Mouse (Mus musculus): ENCODE data around the gene Unc5c. TPM values are rescaled to one million over a fixed set of nuclear protein-coding genes. Genes with fewer than 3 reads are reported as not detected.

The Unc5c gene
- polyA plus RNA-seq, 1 experiment from 2014 or later, result 4.4 TPM

DNA sequence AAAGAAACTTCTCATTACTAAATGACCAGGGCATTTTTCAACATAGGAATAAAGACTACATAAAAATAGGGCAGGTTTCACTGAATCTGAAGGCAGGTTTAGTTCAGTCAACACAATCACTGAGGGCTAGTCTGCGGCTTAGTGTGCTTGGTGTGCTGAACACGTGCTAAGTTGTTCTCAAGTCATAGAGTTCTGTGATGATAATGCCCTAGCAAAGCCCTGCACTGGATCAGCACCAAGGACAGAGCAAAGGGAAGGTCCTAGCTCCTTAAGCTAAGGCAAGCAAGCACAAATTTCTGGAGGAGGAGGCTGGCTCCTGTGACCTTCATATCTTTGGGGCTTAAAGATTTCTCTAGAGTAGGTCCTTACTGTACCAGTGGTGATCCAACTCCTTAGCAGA lies 346.3 kb downstream of the Unc5c start:
- 18% methylated on average over 2 of the region's 2 CpGs for WGBS
- Histone ChIP-seq H3K4me2 (ENCODE audit: low read length) (no peak overlapping the region), H3K4me1 (ENCODE audit: control insufficient read depth, insufficient read depth, low read length) (0 out of 2 replicates have a peak, but pooled peaks cover 3% of the 10 kb centered on the region), H3K9ac (ENCODE audit: low read length) (no peak overlapping the region), H3K27ac (ENCODE audit: low read depth, low read length) (no peak overlapping the region), H3K27me3 (replicated peaks; ENCODE audit: control insufficient read depth, insufficient read depth, low read length) (no peaks in the 10 kb centered on the region), H3K9me3 (replicated peaks; ENCODE audit: control insufficient read depth, low read length) (no peaks in the 10 kb centered on the region), H3K4me3 (ENCODE audit: low read depth, low read length) (no peak overlapping the region), H3K36me3 (ENCODE audit: control insufficient read depth, insufficient read depth, low read length) (no peaks in the 10 kb centered on the region)
- no peak for ATAC-seq
- DNase-seq (ENCODE audit: low spot score), result peak; percentile 61

DNA sequence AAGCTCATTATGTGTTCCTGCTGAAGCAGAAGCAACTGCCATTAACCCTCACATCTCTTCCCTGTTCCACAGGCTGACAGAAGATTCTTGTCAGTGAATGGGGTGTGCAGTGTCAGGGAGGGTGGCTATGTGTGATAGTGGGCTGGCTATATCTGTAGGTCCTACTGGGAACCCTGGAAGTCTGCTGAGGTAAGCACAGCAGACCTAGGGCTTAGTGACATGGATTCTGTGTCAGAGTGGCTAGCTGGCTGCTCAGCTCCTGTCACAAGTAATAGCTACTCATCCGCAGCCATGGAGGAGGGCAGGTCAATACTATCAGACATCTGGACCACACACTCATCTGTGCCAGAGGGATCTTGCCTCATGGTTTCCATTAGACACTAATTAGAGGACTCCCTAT lies 349.8 kb downstream of the Unc5c start:
- no peak for DNase-seq (ENCODE audit: low spot score)
- Histone ChIP-seq H3K27ac (ENCODE audit: low read depth, low read length) (no peak overlapping the region), H3K4me3 (ENCODE audit: low read depth, low read length) (no peak overlapping the region), H3K36me3 (ENCODE audit: control insufficient read depth, insufficient read depth, low read length) (no peaks in the 10 kb centered on the region), H3K9me3 (replicated peaks; ENCODE audit: control insufficient read depth, low read length) (no peaks in the 10 kb centered on the region), H3K27me3 (replicated peaks; ENCODE audit: control insufficient read depth, insufficient read depth, low read length) (no peaks in the 10 kb centered on the region), H3K9ac (ENCODE audit: low read length) (no peak overlapping the region), H3K4me1 (ENCODE audit: control insufficient read depth, insufficient read depth, low read length) (peaks cover 14% of the 10 kb centered on the region; the same call in 1 of the 2 replicates), H3K4me2 (ENCODE audit: low read length) (no peak overlapping the region)
- peak; percentile 24; the same call in 1 of the 2 replicates for ATAC-seq
- 60% methylated on average over 1 of the region's 1 CpGs for WGBS

- Histone ChIP-seq H3K4me1 (ENCODE audit: control insufficient read depth, insufficient read depth, low read length) (peaks cover 13% of the 10 kb centered on the region; the same call in 1 of the 2 replicates), H3K4me2 (ENCODE audit: low read length) (peak overlapping the region; percentile 40; the same call in 1 of the 2 replicates), H3K27me3 (replicated peaks; ENCODE audit: control insufficient read depth, insufficient read depth, low read length) (no peaks in the 10 kb centered on the region), H3K9me3 (replicated peaks; ENCODE audit: control insufficient read depth, low read length) (no peaks in the 10 kb centered on the region), H3K36me3 (ENCODE audit: control insufficient read depth, insufficient read depth, low read length) (no peaks in the 10 kb centered on the region), H3K9ac (ENCODE audit: low read length) (no peak overlapping the region), H3K4me3 (ENCODE audit: low read depth, low read length) (no peak overlapping the region), H3K27ac (ENCODE audit: low read depth, low read length) (no peak overlapping the region)
- WGBS, result 11% methylated on average over 3 of the region's 3 CpGs
- ATAC-seq (peak; percentile 35; the same call in 1 of the 2 replicates), DNase-seq (ENCODE audit: low spot score) (peak; percentile 45)
Measured at GRCm38 (mm10) chr3:141818615-141819312, 353.7 kb downstream of the Unc5c start.

GRCm38 (mm10) chr3:141819331-141819941 lies 354.4 kb downstream of the Unc5c start:
- H3K4me3 ChIP-seq (ENCODE audit: low read depth, low read length), result no peak overlapping the region

DNA sequence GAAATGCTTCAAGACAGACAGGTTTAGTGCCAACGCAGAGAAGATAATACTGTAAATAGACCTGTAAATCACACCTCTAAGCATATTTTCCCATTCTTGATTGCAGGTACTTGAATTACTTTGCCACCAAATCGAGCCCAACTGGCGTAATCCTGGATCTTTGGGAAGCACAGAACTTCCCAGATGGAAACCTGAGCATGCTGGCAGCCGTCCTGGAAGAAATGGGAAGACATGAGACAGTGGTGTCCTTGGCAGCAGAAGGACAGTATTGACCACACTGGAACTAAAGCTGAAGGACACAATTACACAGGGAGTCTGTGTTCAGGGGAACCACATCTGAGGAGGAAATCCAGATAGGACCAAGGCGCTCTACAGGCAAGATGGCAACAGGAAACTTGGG lies 363.3 kb downstream of the Unc5c start:
- no peak for ATAC-seq
- Histone ChIP-seq H3K27ac (ENCODE audit: low read depth, low read length) (no peak overlapping the region), H3K9me3 (replicated peaks; ENCODE audit: control insufficient read depth, low read length) (no peaks in the 10 kb centered on the region), H3K36me3 (ENCODE audit: control insufficient read depth, insufficient read depth, low read length) (no peaks in the 10 kb centered on the region), H3K4me3 (ENCODE audit: low read depth, low read length) (no peak overlapping the region), H3K27me3 (replicated peaks; ENCODE audit: control insufficient read depth, insufficient read depth, low read length) (no peaks in the 10 kb centered on the region), H3K9ac (ENCODE audit: low read length) (no peak overlapping the region), H3K4me2 (ENCODE audit: low read length) (no peak overlapping the region), H3K4me1 (ENCODE audit: control insufficient read depth, insufficient read depth, low read length) (no peaks in the 10 kb centered on the region)
- 89% methylated on average over 5 of the region's 5 CpGs for WGBS
- DNase-seq (ENCODE audit: low spot score), result no peak

More at GRCm38 (mm10) chr3:141819331-141819941, 354.4 kb downstream of the Unc5c start:
- ATAC-seq (peak; percentile 85), DNase-seq (ENCODE audit: low spot score) (peak; percentile 69)
- H3K4me1 ChIP-seq (ENCODE audit: control insufficient read depth, insufficient read depth, low read length), result peaks cover 13% of the 10 kb centered on the region; the same call in 1 of the 2 replicates
- peak overlapping the region; percentile 29 for H3K9ac ChIP-seq (ENCODE audit: low read length)
- H3K4me2 ChIP-seq (ENCODE audit: low read length), result peak overlapping the region; percentile 40
- H3K27me3 ChIP-seq (replicated peaks; ENCODE audit: control insufficient read depth, insufficient read depth, low read length), result no peaks in the 10 kb centered on the region
- H3K9me3 ChIP-seq (replicated peaks; ENCODE audit: control insufficient read depth, low read length), result no peaks in the 10 kb centered on the region
- WGBS, result 2% methylated on average over 13 of the region's 13 CpGs
- no peaks in the 10 kb centered on the region for H3K36me3 ChIP-seq (ENCODE audit: control insufficient read depth, insufficient read depth, low read length)
- H3K27ac ChIP-seq (ENCODE audit: low read depth, low read length), result peak overlapping the region; percentile 30; the same call in 1 of the 2 replicates

GRCm38 (mm10) chr3:141831135-141831534 lies 366.1 kb downstream of the Unc5c start:
- H3K27me3 ChIP-seq (replicated peaks; ENCODE audit: control insufficient read depth, insufficient read depth, low read length), result no peaks in the 10 kb centered on the region

GRCm38 (mm10) chr3:141838864-141839263 lies 373.8 kb downstream of the Unc5c start:
- no peak overlapping the region for H3K4me3 ChIP-seq (ENCODE audit: low read depth, low read length)
- H3K27ac ChIP-seq (ENCODE audit: low read depth, low read length), result no peak overlapping the region
- DNase-seq (ENCODE audit: low spot score) (peak; percentile 76), ATAC-seq (peak; percentile 52; the same call in 1 of the 2 replicates)
- WGBS, result 44% methylated on average over 7 of the region's 7 CpGs
- no peaks in the 10 kb centered on the region for H3K27me3 ChIP-seq (replicated peaks; ENCODE audit: control insufficient read depth, insufficient read depth, low read length)
- H3K4me2 ChIP-seq (ENCODE audit: low read length), result no peak overlapping the region
- no peaks in the 10 kb centered on the region for H3K9me3 ChIP-seq (replicated peaks; ENCODE audit: control insufficient read depth, low read length)
- H3K4me1 ChIP-seq (ENCODE audit: control insufficient read depth, insufficient read depth, low read length), result no peaks in the 10 kb centered on the region
- no peaks in the 10 kb centered on the region for H3K36me3 ChIP-seq (ENCODE audit: control insufficient read depth, insufficient read depth, low read length)
- H3K9ac ChIP-seq (ENCODE audit: low read length), result no peak overlapping the region

More at GRCm38 (mm10) chr3:141831135-141831534, 366.1 kb downstream of the Unc5c start:
- Histone ChIP-seq H3K36me3 (ENCODE audit: control insufficient read depth, insufficient read depth, low read length) (no peaks in the 10 kb centered on the region), H3K4me1 (ENCODE audit: control insufficient read depth, insufficient read depth, low read length) (no peaks in the 10 kb centered on the region), H3K9ac (ENCODE audit: low read length) (no peak overlapping the region), H3K27ac (ENCODE audit: low read depth, low read length) (no peak overlapping the region), H3K4me3 (ENCODE audit: low read depth, low read length) (no peak overlapping the region), H3K4me2 (ENCODE audit: low read length) (no peak overlapping the region), H3K9me3 (replicated peaks; ENCODE audit: control insufficient read depth, low read length) (no peaks in the 10 kb centered on the region)
- peak; percentile 91 for ATAC-seq
- WGBS, result 18% methylated on average over 3 of the region's 3 CpGs
- DNase-seq (ENCODE audit: low spot score), result peak; percentile 84

- no peak for DNase-seq (ENCODE audit: low spot score)
- ATAC-seq, result no peak
- Histone ChIP-seq H3K27ac (ENCODE audit: low read depth, low read length) (no peak overlapping the region), H3K36me3 (ENCODE audit: control insufficient read depth, insufficient read depth, low read length) (no peaks in the 10 kb centered on the region), H3K27me3 (replicated peaks; ENCODE audit: control insufficient read depth, insufficient read depth, low read length) (no peaks in the 10 kb centered on the region), H3K9ac (ENCODE audit: low read length) (no peak overlapping the region), H3K4me3 (ENCODE audit: low read depth, low read length) (no peak overlapping the region), H3K4me2 (ENCODE audit: low read length) (no peak overlapping the region), H3K9me3 (replicated peaks; ENCODE audit: control insufficient read depth, low read length) (no peaks in the 10 kb centered on the region), H3K4me1 (ENCODE audit: control insufficient read depth, insufficient read depth, low read length) (no peaks in the 10 kb centered on the region)
- 19% methylated on average over 1 of the region's 1 CpGs for WGBS
Measured at GRCm38 (mm10) chr3:141849206-141849605, 384.2 kb downstream of the Unc5c start.

DNA sequence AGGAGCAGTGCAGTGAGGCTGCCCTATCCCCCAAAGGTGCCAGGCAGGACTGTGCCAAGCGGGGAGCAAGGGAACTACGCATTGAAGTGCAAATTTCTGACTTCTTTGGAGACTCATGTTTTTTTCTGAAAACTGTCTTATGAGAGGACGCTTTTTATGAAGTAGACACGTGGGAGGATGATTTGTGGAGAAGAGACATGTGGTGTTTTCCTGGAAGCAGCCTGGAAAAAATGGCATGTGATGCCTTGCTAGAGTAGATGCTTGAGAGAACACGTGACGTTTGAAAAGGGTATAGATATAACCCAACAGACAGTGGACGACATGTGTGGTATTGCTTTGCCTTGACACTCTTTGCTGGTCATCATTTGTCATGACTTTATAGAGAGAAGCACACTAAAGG lies 385.1 kb downstream of the Unc5c start:
- DNase-seq (ENCODE audit: low spot score) (no peak), ATAC-seq (no peak)
- no peaks in the 10 kb centered on the region for H3K4me1 ChIP-seq (ENCODE audit: control insufficient read depth, insufficient read depth, low read length)
- H3K27ac ChIP-seq (ENCODE audit: low read depth, low read length), result no peak overlapping the region
- H3K9me3 ChIP-seq (replicated peaks; ENCODE audit: control insufficient read depth, low read length), result no peaks in the 10 kb centered on the region
- H3K4me2 ChIP-seq (ENCODE audit: low read length), result no peak overlapping the region
- no peak overlapping the region for H3K4me3 ChIP-seq (ENCODE audit: low read depth, low read length)
- 74% methylated on average over 7 of the region's 7 CpGs for WGBS
- no peaks in the 10 kb centered on the region for H3K36me3 ChIP-seq (ENCODE audit: control insufficient read depth, insufficient read depth, low read length)
- no peak overlapping the region for H3K9ac ChIP-seq (ENCODE audit: low read length)
- no peaks in the 10 kb centered on the region for H3K27me3 ChIP-seq (replicated peaks; ENCODE audit: control insufficient read depth, insufficient read depth, low read length)
